Mouse (Mus musculus) CH12F3 (cell line): ENCODE data around the gene Clstn2.

Experiments used
- in situ Hi-C: fragments of 300-500 bp; cut with MboI; formaldehyde crosslinking; loops from 2 replicates; pipeline ENCODE4 v1.14.3; 2020; ENCODE audit warnings: low sequenced_read_pairs

Gene Clstn2

GRCm38 (mm10) chr9:97490591-97491176, 542.3 kb downstream of the Clstn2 start:
- in situ Hi-C loops: no loop called here

GRCm38 (mm10) chr9:97486826-97487225, 546.2 kb downstream of the Clstn2 start:
- in situ Hi-C loops: no loop called here

GRCm38 (mm10) chr9:97481187-97481586, 551.8 kb downstream of the Clstn2 start:
- in situ Hi-C loops: no loop called here

GRCm38 (mm10) chr9:97476961-97477360, 556.0 kb downstream of the Clstn2 start:
- in situ Hi-C loops: no loop called here

GRCm38 (mm10) chr9:97476456-97476855, 556.5 kb downstream of the Clstn2 start:
- in situ Hi-C loops: no loop called here

GRCm38 (mm10) chr9:97474896-97475295, 558.1 kb downstream of the Clstn2 start:
- in situ Hi-C loops: no loop called here

GRCm38 (mm10) chr9:97471014-97471591, 561.9 kb downstream of the Clstn2 start:
- in situ Hi-C loops: no loop called here

DNA sequence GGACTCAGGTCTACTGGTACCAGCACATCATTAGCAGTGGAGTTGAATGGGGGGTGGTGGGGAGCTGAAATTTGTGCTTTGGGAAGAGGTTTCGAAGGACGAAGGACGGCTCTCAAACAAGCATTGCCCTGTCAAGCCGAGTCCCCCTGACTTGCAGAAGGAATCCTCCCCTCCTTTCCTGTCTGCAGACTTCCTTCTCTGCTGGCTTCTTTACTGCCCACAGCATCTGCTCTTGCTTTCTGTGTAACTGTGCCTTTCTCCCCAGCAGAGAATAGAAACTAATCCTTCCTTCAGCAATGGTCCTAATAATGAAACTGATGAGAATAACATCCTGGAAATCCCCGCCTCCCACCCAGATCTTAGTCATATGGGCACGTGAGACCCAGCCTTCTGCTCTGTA, 572.5 kb downstream of the Clstn2 start:
- in situ Hi-C loops: no loop called here

DNA sequence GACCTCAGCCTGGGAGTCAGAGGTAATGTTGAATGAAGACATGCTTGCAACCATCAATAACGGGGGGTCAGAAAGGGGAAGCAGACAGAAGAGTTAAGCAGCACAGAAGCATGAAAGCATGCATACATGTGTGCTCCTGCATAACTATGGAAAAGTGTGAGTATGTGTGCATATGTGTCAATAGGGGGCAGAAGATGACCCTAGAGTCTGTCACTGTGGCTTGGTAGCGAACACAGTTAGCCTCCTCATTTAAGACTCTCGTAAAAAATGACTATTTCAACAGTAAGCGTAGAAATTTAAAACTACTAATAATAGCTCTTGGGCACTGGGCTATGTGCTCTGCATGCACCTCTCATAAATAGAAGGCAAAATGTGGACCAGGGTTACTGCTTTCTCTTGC, 573.2 kb downstream of the Clstn2 start:
- in situ Hi-C loops: no loop called here

GRCm38 (mm10) chr9:97449316-97450050, 583.5 kb downstream of the Clstn2 start:
- in situ Hi-C loops: no loop called here

- in situ Hi-C loops: no loop called here
Observed at GRCm38 (mm10) chr9:97439872-97440636, 592.9 kb downstream of the Clstn2 start.

DNA sequence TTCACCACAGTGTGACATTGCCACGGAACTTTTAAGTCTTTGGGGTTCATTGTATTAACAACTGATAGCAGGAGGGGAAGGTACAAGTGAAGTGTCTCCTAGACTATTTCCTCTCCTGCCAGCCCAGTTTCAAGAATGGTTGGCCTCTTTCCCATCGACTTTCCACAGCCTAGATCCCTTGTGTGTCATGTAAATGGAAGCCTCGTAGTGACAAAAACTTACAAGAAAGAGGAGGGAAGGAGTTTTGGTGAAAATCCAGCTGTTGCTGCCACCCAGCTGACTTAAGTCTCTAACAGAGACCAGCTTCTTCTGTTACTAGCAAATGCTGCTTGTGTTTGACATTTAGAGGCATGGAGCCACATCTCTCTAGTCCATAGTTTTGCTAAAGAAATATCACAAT, 598.3 kb downstream of the Clstn2 start:
- in situ Hi-C loops: no loop called here

- in situ Hi-C loops: no loop called here
Observed at GRCm38 (mm10) chr9:97429885-97430449, 603.0 kb downstream of the Clstn2 start.

GRCm38 (mm10) chr9:97428127-97428526, 604.9 kb downstream of the Clstn2 start:
- in situ Hi-C loops: no loop called here

DNA sequence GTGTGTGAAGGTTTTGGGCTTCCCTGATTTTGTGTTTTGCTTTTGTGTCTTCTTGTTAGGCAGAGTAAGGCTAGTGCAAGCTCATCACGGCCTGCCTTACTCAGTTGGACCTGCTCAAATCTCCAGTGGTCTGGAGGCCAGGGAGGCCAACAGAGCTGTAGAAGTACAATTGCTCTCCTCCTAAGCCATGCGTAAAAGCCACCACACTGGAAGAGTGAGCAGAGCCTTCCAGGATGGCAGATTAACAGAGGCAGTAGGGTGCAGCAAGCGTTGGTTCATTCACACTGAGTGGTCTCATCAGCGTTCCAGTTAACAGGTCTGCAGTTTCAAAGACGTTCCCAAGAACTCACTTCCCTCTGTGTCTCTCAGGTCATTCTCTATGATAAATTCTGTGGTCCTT, 612.1 kb downstream of the Clstn2 start:
- in situ Hi-C loops: no loop called here

- in situ Hi-C loops: no loop called here
Observed at GRCm38 (mm10) chr9:97414876-97415668, 617.9 kb downstream of the Clstn2 start.

DNA sequence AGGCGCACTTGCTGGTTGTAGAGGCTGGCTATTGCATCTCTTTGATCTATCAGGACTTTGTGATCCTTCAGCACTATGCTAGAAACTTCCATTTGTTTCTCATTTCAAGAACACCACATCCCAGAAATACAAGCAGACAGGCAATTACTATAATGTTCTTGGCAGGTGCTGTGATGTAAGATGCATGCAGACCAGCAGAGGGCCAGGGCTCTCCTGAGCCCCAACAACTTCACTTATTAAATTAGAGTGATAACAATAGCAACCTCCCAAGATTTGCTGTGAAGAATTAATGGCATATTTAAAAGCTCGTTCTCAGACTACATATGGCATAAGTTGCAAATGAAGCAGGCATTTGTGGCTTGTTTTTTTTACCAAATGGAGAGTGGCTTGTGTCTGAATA, 624.8 kb downstream of the Clstn2 start:
- in situ Hi-C loops: no loop called here
